Mouse (Mus musculus) lung, postnatal 0 days (tissue): ENCODE data around the gene C2cd2.

ENCODE experiments used
- CTCF ChIP-seq: IDR thresholded peaks from 2 replicates; pipeline ENCODE4 v1.5.1; 2016; ENCODE audit warnings: antibody characterized with exemption, mild to moderate bottlenecking
- EP300 ChIP-seq: IDR thresholded peaks from 2 replicates; pipeline ENCODE4 v1.6.1; 2016; ENCODE audit warnings: antibody characterized with exemption, mild to moderate bottlenecking, control low read depth

DNA sequence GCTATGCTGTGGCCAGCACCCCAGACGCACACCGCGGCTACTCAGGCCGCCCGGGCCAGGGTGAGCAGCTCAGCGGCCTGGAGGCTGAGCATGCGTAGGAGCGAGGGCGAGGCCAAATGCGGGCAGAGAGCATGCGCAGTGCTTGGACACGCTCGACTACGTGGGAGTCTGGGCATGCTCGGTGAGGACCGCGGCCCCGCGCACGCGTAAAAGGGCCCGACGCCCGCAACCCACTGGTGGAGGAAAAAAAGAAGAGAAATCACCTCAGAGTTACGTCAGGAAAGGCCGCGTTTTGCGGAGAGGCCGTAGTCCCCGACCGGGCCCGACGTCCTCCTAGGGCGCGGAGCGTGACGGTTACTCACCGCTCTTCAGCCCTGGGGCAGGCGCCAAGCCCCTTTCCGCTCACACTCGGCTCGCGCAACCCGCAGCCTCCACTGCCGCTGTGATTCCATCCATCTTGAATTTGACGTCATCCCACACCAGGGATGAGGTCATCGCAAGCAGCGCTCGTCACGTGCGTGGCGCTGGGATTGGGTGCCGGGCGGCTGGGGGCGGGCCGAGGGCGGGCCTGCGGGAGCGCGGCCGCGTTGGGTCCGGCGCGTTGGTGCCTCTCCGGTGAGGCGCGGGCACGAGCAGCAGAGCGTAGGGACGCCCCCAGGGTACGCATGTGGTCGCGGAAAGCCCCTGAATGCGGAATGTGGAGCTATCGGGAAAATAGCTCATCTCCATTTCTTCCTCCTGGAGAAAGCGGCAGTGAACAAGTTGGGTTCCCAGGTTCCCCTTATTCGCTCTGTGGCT, at the start of gene C2cd2, which contains the start of gene Zbtb21:
- TF ChIP-seq CTCF, result peak; percentile 9; the same call in 1 of the 2 replicates
- no peak; the same call in 1 of the 2 replicates for TF ChIP-seq EP300
